Comparison of ENCODE assay signal across 8 mouse cellular contexts in genomic region chr13:23517603-23518294, GRCm38 (mm10). TPM values are rescaled to one million over a fixed set of nuclear protein-coding genes. Genes with fewer than 3 reads are reported as not detected.
DNase-seq lines count a peak whose midpoint lies in the region; ATAC-seq lines count a peak whose summit lies in the region.

No protein-coding gene starts in this region.

- H3K9me3 ChIP-seq in hindbrain, embryonic 16.5 days (ENCODE audit: control insufficient read depth, low read length): no peaks in the 10 kb centered on the region

- H3K36me3 ChIP-seq in hindbrain, embryonic 16.5 days (ENCODE audit: control insufficient read depth, insufficient read depth, low read length): no peaks in the 10 kb centered on the region

- H3K4me3 ChIP-seq in hindbrain, embryonic 16.5 days (ENCODE audit: low read length): peak overlapping the region; percentile 45

- H3K4me2 ChIP-seq in hindbrain, embryonic 16.5 days (ENCODE audit: low read length): peak overlapping the region; percentile 78

- DNase-seq in R1 (ENCODE audit: low read depth, low spot score): peak; percentile 90
- peak; percentile 61 to 84 for DNase-seq in cerebellum, postnatal 4 days (ENCODE audit: low spot score in 2 of 2)
- DNase-seq in gastrocnemius, adult 18-20 months (ENCODE audit: low spot score): peak; percentile 90
- peak; percentile 88 for DNase-seq in left cerebral cortex, adult 11 months (ENCODE audit: low spot score)
- peak; percentile 95 for DNase-seq in lung, postnatal 36 days
- peak; percentile 91 for DNase-seq in retina, embryonic 14.5 days (ENCODE audit: low spot score)
- DNase-seq in thymus, postnatal 4 days: peak; percentile 93

- no peaks in the 10 kb centered on the region for H3K27me3 ChIP-seq in hindbrain, embryonic 16.5 days (replicated peaks; ENCODE audit: control insufficient read depth, insufficient read depth, low read length)

- peak overlapping the region; percentile 47 for H3K9ac ChIP-seq in hindbrain, embryonic 16.5 days (ENCODE audit: low read depth, low read length)

- H3K4me1 ChIP-seq in hindbrain, embryonic 16.5 days (ENCODE audit: control insufficient read depth, insufficient read depth, low read depth, low read length): peaks cover 2% of the 10 kb centered on the region; the same call in 1 of the 2 replicates

- peak; percentile 88 for ATAC-seq in hindbrain, embryonic 16.5 days

- peak overlapping the region; percentile 64; the same call in 1 of the 2 replicates for H3K27ac ChIP-seq in hindbrain, embryonic 16.5 days (ENCODE audit: low read depth, low read length)

- under 1% methylated on average over 27 of the region's 27 CpGs for WGBS in hindbrain, embryonic 16.5 days

RNA-seq across cellular contexts. Expression of gene Hist1h4h, which starts 13.1 kb away (rescaled TPM):
- total RNA-seq in gastrocnemius, adult 18-20 months (2021): 100 to 1,000 TPM; 149 to 163 TPM
- 2.6 and 2.7 TPM in 2 replicates for polyA plus RNA-seq in hindbrain, embryonic 16.5 days (2015; fragmentation: Nextera tagmentation; extraction: Ambion mirVana)

RNA-seq across cellular contexts. Expression of gene Hist1h2af, which starts 16.0 kb away (rescaled TPM):
- total RNA-seq in gastrocnemius, adult 18-20 months (2021): 1 to 10 TPM in 1 of 2 experiments, under 1 TPM in 1; 0.73 to 1.9 TPM
- not detected in 2 replicates for polyA plus RNA-seq in hindbrain, embryonic 16.5 days (2015; fragmentation: Nextera tagmentation; extraction: Ambion mirVana)

RNA-seq across cellular contexts. Expression of gene Hist1h3g, which starts 17.5 kb away (rescaled TPM):
- under 1 TPM; 0.55 to 0.57 TPM for total RNA-seq in gastrocnemius, adult 18-20 months (2021)
- 0.66 TPM in 1 of 2 replicates, not detected in the other for polyA plus RNA-seq in hindbrain, embryonic 16.5 days (2015; fragmentation: Nextera tagmentation; extraction: Ambion mirVana)

RNA-seq across cellular contexts. Expression of gene Hist1h2bh, which starts 25.4 kb away (rescaled TPM):
- 1 to 10 TPM; 1.0 to 1.1 TPM for total RNA-seq in gastrocnemius, adult 18-20 months (2021)
- 0.16 and 0.29 TPM in 2 replicates for polyA plus RNA-seq in hindbrain, embryonic 16.5 days (2015; fragmentation: Nextera tagmentation; extraction: Ambion mirVana)

RNA-seq across cellular contexts. Expression of gene Hist1h3f, which starts 26.1 kb away (rescaled TPM):
- total RNA-seq in gastrocnemius, adult 18-20 months (2021): 1 to 10 TPM; 3.0 to 4.8 TPM
- polyA plus RNA-seq in hindbrain, embryonic 16.5 days (2015; fragmentation: Nextera tagmentation; extraction: Ambion mirVana): not detected in 2 replicates

Comparison
In these comparisons a context has a peak if more than half of its experiments do, and no peak if none do; other contexts are left out.
1. Peak in every context shown above with its lines: DNase-seq, ATAC-seq, H3K4me3 ChIP-seq and H3K27ac ChIP-seq.